Mouse (Mus musculus) hindbrain, embryonic 15.5 days (tissue): Measurements from ENCODE around the gene Olfr355. TPM values are rescaled to one million over a fixed set of nuclear protein-coding genes. Genes with fewer than 3 reads are reported as not detected.

ENCODE experiments used
- ATAC-seq: fragments of 200-750 bp; cut with Nextera tagmentation; 2 replicates; pipeline ENCODE4 v1.8.0; 2017; ENCODE audit warnings: low read depth, moderate number of reproducible peaks, moderate TSS enrichment; ENCODE audit not compliant: low FRiP score
- H3K27ac ChIP-seq: fragments of 300-500 bp; sonication (generic); replicated peaks from 2 replicates; pipeline ENCODE4 v1.5.1; 2015; ENCODE audit warnings: mild to moderate bottlenecking, inconsistent platforms
- H3K27me3 ChIP-seq: fragments of 300-500 bp; sonication (generic); 2 replicates; pipeline ENCODE4 v1.6.1; 2015; ENCODE audit warnings: control low read depth, inconsistent platforms
- H3K36me3 ChIP-seq: fragments of 300-500 bp; sonication (generic); 2 replicates; pipeline ENCODE4 v1.6.1; 2015; ENCODE audit warnings: control low read depth, inconsistent platforms
- H3K4me1 ChIP-seq: fragments of 300-500 bp; sonication (generic); replicated peaks from 2 replicates; pipeline ENCODE4 v1.6.1; 2015; ENCODE audit warnings: control low read depth, inconsistent platforms
- H3K4me2 ChIP-seq: fragments of 300-500 bp; sonication (generic); 2 replicates; pipeline ENCODE4 v1.6.1; 2015; ENCODE audit warnings: moderate library complexity, mild to moderate bottlenecking, inconsistent platforms
- H3K4me3 ChIP-seq: fragments of 300-500 bp; sonication (generic); 2 replicates; pipeline ENCODE4 v1.5.1; 2015; ENCODE audit warnings: mild to moderate bottlenecking, inconsistent platforms
- H3K9ac ChIP-seq: fragments of 300-500 bp; sonication (generic); 2 replicates; pipeline ENCODE4 v1.6.1; 2015; ENCODE audit warnings: inconsistent platforms
- H3K9me3 ChIP-seq: fragments of 300-500 bp; sonication (generic); 2 replicates; pipeline ENCODE4 v1.6.1; 2016; ENCODE audit warnings: control low read depth, inconsistent platforms
- WGBS: fragments of 180-500 bp; shearing (Covaris S2); methylation state at CpG from one replicate; pipeline ENCODE4 v1.1.7; 2015; 5-methylcytosine and 5-hydroxymethylcytosine counted together
- polyA plus RNA-seq: library from polyadenylated mRNA; unstranded; fragments of >200 nt; fragmentation: Nextera tagmentation; extraction: Ambion mirVana; gene quantifications from 2 replicates; pipeline ENCODE4 v1.2.1, GENCODE M21; 2015

Gene Olfr355
- polyA plus RNA-seq: not detected in 2 replicates

GRCm38 (mm10) chr2:36928797-36929196 is at the start of gene Olfr355:
Gene Olfr355 (minus strand): TSS chr2:36928897.
- Histone ChIP-seq H3K4me1 (no peaks in the 10 kb centered on the region), H3K27me3 (no peaks in the 10 kb centered on the region), H3K9me3 (0 out of 2 replicates have a peak, but pooled peaks cover 3% of the 10 kb centered on the region), H3K36me3 (no peaks in the 10 kb centered on the region), H3K4me3 (no peak within 1 kb of the TSS), H3K27ac (no peak within 1 kb of the TSS), H3K4me2 (no peak within 1 kb of the TSS), H3K9ac (no peak within 1 kb of the TSS)
- ATAC-seq: no peak

GRCm38 (mm10) chr2:36936821-36937220 is 8.1 kb upstream of the Olfr355 start, which contains the start of gene Olfr356:
Gene Olfr356 (plus strand): TSS chr2:36937121.
- Histone ChIP-seq H3K9ac (no peak within 1 kb of the TSS), H3K4me1 (no peaks in the 10 kb centered on the region), H3K9me3 (no peaks in the 10 kb centered on the region), H3K4me3 (no peak within 1 kb of the TSS), H3K27me3 (no peaks in the 10 kb centered on the region), H3K4me2 (no peak within 1 kb of the TSS), H3K27ac (no peak within 1 kb of the TSS), H3K36me3 (no peaks in the 10 kb centered on the region)
- ATAC-seq: no peak
- WGBS: 86% methylated on average over 2 of the region's 2 CpGs

- Histone ChIP-seq H3K4me3 (no peak within 1 kb of the TSS), H3K4me1 (no peaks in the 10 kb centered on the region), H3K27me3 (no peaks in the 10 kb centered on the region), H3K27ac (no peak within 1 kb of the TSS), H3K9ac (no peak within 1 kb of the TSS), H3K9me3 (no peaks in the 10 kb centered on the region; the same call in 1 of the 2 replicates), H3K36me3 (no peaks in the 10 kb centered on the region), H3K4me2 (no peak within 1 kb of the TSS)
- ATAC-seq: no peak
Measured at GRCm38 (mm10) chr2:36905380-36905779, 23.3 kb downstream of the Olfr355 start, which contains the start of gene Olfr354. Gene Olfr354 (plus strand): TSS chr2:36905680.

DNA sequence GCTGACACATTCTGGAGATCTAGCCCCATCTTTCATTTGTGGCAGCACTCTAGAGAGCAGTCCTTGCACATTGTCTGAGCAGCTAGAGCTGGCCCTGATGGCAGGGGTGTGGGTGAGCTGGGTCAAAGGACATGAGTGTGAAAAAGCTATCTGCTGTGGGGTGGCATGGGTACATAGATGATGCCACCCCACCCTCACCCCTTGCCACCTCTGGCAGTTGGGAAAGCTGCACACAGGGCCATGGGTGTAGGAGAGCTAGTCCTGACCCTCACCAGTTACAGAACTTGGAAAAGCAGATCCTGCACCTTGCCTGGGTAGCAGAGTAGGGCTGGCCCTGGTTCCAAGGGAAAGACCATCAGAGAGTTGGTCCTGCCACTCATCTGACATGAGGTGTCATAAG is 31.6 kb downstream of the Olfr355 start:
- H3K9me3 ChIP-seq: peaks cover 3% of the 10 kb centered on the region; the same call in 1 of the 2 replicates
- no peaks in the 10 kb centered on the region for H3K4me1 ChIP-seq

GRCm38 (mm10) chr2:36892836-36893235 is 35.9 kb downstream of the Olfr355 start, which contains the start of gene Olfr353:
Gene Olfr353 (minus strand): TSS chr2:36892936.
- Histone ChIP-seq H3K4me3 (no peak within 1 kb of the TSS), H3K9ac (no peak within 1 kb of the TSS), H3K4me2 (no peak within 1 kb of the TSS), H3K4me1 (no peaks in the 10 kb centered on the region), H3K36me3 (no peaks in the 10 kb centered on the region), H3K27me3 (no peaks in the 10 kb centered on the region), H3K9me3 (peaks cover 9% of the 10 kb centered on the region; the same call in 1 of the 2 replicates), H3K27ac (no peak within 1 kb of the TSS)
- ATAC-seq: no peak

More for the DNA sequence above, 31.6 kb downstream of the Olfr355 start:
- Histone ChIP-seq H3K4me3 (no peak overlapping the region), H3K4me2 (no peak overlapping the region), H3K27ac (no peak overlapping the region), H3K9ac (no peak overlapping the region), H3K36me3 (no peaks in the 10 kb centered on the region), H3K27me3 (no peaks in the 10 kb centered on the region)
- ATAC-seq: no peak

Other genes with a start within 250 kb of the Olfr355 start
- gene Olfr346, start 243.1 kb downstream of the Olfr355 start, polyA plus RNA-seq: not detected in 2 replicates
- not detected in 2 replicates for gene Olfr347, start 197.0 kb downstream of the Olfr355 start, polyA plus RNA-seq
- gene Olfr348, start 144.6 kb downstream of the Olfr355 start, polyA plus RNA-seq: not detected in 2 replicates
- gene Olfr50, start 138.4 kb downstream of the Olfr355 start, polyA plus RNA-seq: not detected in 2 replicates
- gene Olfr3, start 111.9 kb downstream of the Olfr355 start, polyA plus RNA-seq: not detected in 2 replicates
- gene Olfr350, start 82.6 kb downstream of the Olfr355 start, polyA plus RNA-seq: not detected in 2 replicates
- not detected in 2 replicates for gene Olfr351, start 66.2 kb downstream of the Olfr355 start, polyA plus RNA-seq
- gene Olfr352, start 60.4 kb downstream of the Olfr355 start, polyA plus RNA-seq: not detected in 2 replicates
- not detected in 2 replicates for gene Olfr353, start 36.0 kb downstream of the Olfr355 start, polyA plus RNA-seq
- not detected in 2 replicates for gene Olfr354, start 23.2 kb downstream of the Olfr355 start, polyA plus RNA-seq
- gene Olfr356, start 8.2 kb upstream of the Olfr355 start, polyA plus RNA-seq: not detected in 2 replicates
- not detected in 2 replicates for gene Olfr357, start 64.9 kb upstream of the Olfr355 start, polyA plus RNA-seq
- not detected in 2 replicates for gene Olfr358, start 80.4 kb upstream of the Olfr355 start, polyA plus RNA-seq
- gene Olfr360, start 136.8 kb upstream of the Olfr355 start, polyA plus RNA-seq: not detected in 2 replicates
- gene Olfr361, start 160.4 kb upstream of the Olfr355 start, polyA plus RNA-seq: not detected in 2 replicates
- not detected in 2 replicates for gene Olfr362, start 189.0 kb upstream of the Olfr355 start, polyA plus RNA-seq
- not detected in 2 replicates for gene Olfr364-ps1, start 210.4 kb upstream of the Olfr355 start, polyA plus RNA-seq